Mouse (Mus musculus) neural tube, embryonic 15.5 days (tissue): ENCODE results near the gene Slc22a17. TPM values are rescaled to one million over a fixed set of nuclear protein-coding genes. Genes with fewer than 3 reads are reported as not detected.
"Not testable (repeated sequence)": the region's sequence is repeated elsewhere in the genome, so short reads cannot be mapped to it uniquely, and the experiment has no call there.

Source experiments
- ATAC-seq: fragments of 200-750 bp; cut with Nextera tagmentation; 2 replicates; pipeline ENCODE4 v1.8.0; 2017; ENCODE audit warnings: mild to moderate bottlenecking, moderate TSS enrichment, moderate library complexity; ENCODE audit not compliant: low FRiP score
- H3K27ac ChIP-seq: fragments of 300-500 bp; sonication (generic); replicated peaks from 2 replicates; pipeline ENCODE4 v1.5.1; 2015; ENCODE audit warnings: mild to moderate bottlenecking, inconsistent platforms
- H3K27me3 ChIP-seq: fragments of 300-500 bp; sonication (generic); replicated peaks from 2 replicates; pipeline ENCODE4 v1.6.1; 2015; ENCODE audit warnings: inconsistent platforms
- H3K36me3 ChIP-seq: fragments of 300-500 bp; sonication (generic); 2 replicates; pipeline ENCODE4 v1.6.1; 2015; ENCODE audit warnings: inconsistent platforms
- H3K4me1 ChIP-seq: fragments of 300-500 bp; sonication (generic); 2 replicates; pipeline ENCODE4 v1.6.1; 2015; ENCODE audit warnings: inconsistent platforms
- H3K4me2 ChIP-seq: fragments of 300-500 bp; sonication (generic); 2 replicates; pipeline ENCODE4 v1.6.1; 2015; ENCODE audit warnings: inconsistent platforms, mild to moderate bottlenecking, moderate library complexity
- H3K4me3 ChIP-seq: fragments of 300-500 bp; sonication (generic); replicated peaks from 2 replicates; pipeline ENCODE4 v1.5.1; 2015; ENCODE audit warnings: mild to moderate bottlenecking, inconsistent platforms
- H3K9ac ChIP-seq: fragments of 300-500 bp; sonication (generic); replicated peaks from 2 replicates; pipeline ENCODE4 v1.6.1; 2015; ENCODE audit warnings: mild to moderate bottlenecking, inconsistent platforms
- H3K9me3 ChIP-seq: fragments of 300-500 bp; sonication (generic); replicated peaks from 2 replicates; pipeline ENCODE4 v1.6.1; 2016; ENCODE audit warnings: inconsistent platforms
- WGBS: fragments of 180-500 bp; shearing (Covaris S2); methylation state at CpG from one replicate; pipeline ENCODE4 v1.1.7; 2015; ENCODE audit warnings: mixed read lengths; 5-methylcytosine and 5-hydroxymethylcytosine counted together
- polyA plus RNA-seq: library from polyadenylated mRNA; unstranded; fragments of >200 nt; fragmentation: Nextera tagmentation; extraction: Ambion mirVana; gene quantifications from 2 replicates; pipeline ENCODE4 v1.2.1, GENCODE M21; 2015

Slc22a17 gene
- polyA plus RNA-seq: 228 and 297 TPM in 2 replicates

DNA sequence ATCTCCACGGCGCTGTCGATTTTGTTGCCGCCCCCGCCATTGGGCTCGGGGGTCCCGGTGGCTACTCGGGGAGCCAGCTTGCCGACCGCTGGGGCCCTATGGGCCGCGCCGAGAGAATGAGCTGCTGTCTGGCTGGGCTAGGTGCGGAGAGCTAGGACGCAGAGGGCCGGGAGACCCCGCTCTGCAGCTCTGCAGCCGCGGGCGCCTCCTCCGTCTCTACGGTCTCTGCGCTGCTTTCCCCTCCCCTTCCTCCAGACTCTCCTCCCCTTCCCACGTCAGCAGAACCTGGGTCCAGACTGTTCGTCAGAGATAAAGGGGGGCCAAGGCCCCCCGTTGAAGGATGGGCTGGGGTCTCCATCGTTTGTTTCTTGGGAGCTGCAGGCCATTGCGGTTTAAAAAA lies at the start of gene Slc22a17:
Slc22a17 (minus strand) TSS at position 247 of the 400 bp plus-strand sequence.
- WGBS: under 1% methylated on average over 27 of the region's 28 CpGs

DNA sequence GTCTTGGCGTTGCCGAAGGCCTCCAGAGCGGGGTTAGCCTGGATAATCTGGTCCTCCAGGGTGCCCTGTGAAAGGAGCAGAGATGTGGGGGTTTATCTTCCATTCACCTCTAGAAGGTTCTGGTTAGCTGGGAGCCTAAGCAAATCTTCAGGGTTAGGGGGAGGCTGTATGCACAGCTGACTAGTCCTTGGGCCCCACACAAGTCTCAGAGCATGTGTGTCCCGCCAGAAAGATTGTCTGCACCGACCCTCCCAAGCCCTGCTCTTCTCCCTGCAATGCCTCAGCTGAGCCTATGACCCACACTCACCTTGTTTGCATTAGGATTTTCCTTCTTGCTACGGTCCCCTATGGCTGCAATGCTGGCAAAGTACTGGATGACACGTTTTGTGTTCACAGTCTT lies 49.8 kb upstream of the Slc22a17 start:
- Histone ChIP-seq H3K4me1 (no peaks in the 10 kb centered on the region), H3K36me3 (no peaks in the 10 kb centered on the region), H3K27ac (no peak overlapping the region), H3K27me3 (no peaks in the 10 kb centered on the region), H3K4me2 (no peak overlapping the region), H3K9ac (no peak overlapping the region), H3K4me3 (no peak overlapping the region), H3K9me3 (no peaks in the 10 kb centered on the region)
- WGBS: 89% methylated on average over 7 of the region's 7 CpGs
- ATAC-seq: no peak

More for the DNA sequence above, at the start of gene Slc22a17:
- peak; percentile 96 for ATAC-seq
- no peaks in the 10 kb centered on the region for H3K9me3 ChIP-seq
- H3K4me3 ChIP-seq: peak within 1 kb of the TSS; percentile 91
- peak within 1 kb of the TSS; percentile 94 for H3K27ac ChIP-seq
- no peaks in the 10 kb centered on the region for H3K27me3 ChIP-seq
- peaks cover 15% of the 10 kb centered on the region for H3K36me3 ChIP-seq
- H3K4me1 ChIP-seq: peaks cover 49% of the 10 kb centered on the region
- peak within 1 kb of the TSS; percentile 93 for H3K4me2 ChIP-seq
- peak within 1 kb of the TSS; percentile 100 for H3K9ac ChIP-seq

DNA sequence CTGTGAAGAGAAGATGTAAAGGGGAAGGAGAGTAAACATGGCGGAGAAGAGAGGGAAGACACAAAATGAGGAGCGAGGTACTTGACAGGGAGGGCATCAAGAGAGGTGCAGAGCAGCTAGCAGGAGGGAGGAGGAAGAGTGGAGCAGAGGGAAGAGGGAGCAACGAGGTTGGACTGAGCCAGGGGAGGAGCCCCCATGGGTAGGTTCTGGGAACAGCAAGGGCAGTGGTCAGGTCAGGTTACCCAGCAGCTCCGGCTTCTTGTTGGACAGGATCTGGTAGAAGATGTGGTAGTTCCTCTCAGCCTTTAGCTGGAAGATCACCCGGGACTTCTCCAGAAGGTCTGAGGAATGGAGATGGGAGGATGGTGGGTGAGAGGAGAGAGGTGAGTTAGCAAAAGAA lies 48.6 kb upstream of the Slc22a17 start:
- H3K9me3 ChIP-seq: no peaks in the 10 kb centered on the region
- no peaks in the 10 kb centered on the region for H3K4me1 ChIP-seq
- no peak overlapping the region for H3K4me2 ChIP-seq
- no peak overlapping the region for H3K27ac ChIP-seq
- 87% methylated on average over 5 of the region's 5 CpGs for whole genome bisulfite sequencing
- H3K27me3 ChIP-seq: no peaks in the 10 kb centered on the region
- H3K9ac ChIP-seq: no peak overlapping the region
- no peak for ATAC-seq
- no peak overlapping the region for H3K4me3 ChIP-seq
- H3K36me3 ChIP-seq: no peaks in the 10 kb centered on the region

DNA sequence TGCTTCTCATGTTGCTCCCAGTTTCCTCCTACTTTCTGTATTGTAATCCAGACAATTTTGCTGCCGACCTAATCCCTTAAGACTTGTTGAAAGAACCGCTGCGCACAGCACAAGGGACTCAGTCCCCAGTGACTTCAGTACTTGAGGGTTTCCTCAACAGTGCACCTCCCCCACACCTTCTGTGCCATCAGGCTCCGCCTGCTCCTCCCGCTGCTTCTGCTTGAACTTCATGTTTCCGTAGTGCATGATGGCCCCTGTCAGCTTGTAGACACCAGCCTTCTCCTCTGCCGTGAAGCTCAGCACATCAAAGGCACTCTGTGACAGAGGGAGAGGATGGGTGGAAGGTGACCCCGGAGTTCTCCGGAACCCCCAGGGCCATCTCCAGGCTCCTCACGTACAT lies 47.8 kb upstream of the Slc22a17 start:
- Histone ChIP-seq H3K36me3 (no peaks in the 10 kb centered on the region), H3K4me3 (no peak overlapping the region), H3K9ac (no peak overlapping the region), H3K27ac (no peak overlapping the region), H3K4me1 (no peaks in the 10 kb centered on the region), H3K27me3 (no peaks in the 10 kb centered on the region), H3K4me2 (no peak overlapping the region), H3K9me3 (no peaks in the 10 kb centered on the region)
- ATAC-seq: no peak
- WGBS: 74% methylated on average over 10 of the region's 10 CpGs

DNA sequence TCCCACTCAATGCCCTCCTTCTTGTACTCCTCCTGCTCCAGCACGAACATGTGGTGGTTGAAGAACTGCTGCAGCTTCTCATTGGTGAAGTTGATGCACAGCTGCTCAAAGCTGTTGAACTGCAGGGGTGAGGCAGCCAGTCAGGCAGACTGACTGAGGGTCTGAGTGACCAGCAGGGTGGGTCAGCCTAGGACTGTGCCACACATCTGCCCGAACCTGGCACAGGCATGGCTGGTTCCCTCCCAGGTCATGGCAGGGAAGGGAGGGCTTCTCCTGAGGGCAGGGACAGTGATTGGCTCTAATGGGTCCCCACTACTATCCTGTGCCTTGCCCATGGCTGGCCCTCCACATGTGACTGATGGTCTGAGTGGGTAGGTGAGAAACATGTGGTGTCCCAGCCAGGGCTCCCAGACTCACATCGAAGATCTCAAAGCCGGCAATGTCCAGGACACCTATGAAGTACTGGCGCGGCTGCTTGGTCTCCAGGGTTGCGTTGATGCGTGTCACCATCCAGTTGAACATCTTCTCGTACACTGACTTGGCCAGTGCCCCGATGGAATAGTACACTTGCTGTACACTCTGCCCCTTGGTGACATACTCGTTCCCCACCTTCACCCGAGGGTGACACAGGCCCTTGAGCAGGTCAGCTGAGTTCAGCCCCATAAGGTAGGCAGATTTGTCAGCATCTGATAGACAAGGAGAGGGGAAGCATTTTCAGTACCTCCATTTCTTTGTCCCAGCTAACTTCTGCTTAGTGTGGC lies 47.1 kb upstream of the Slc22a17 start:
- not testable (repeated sequence) for H3K27me3 ChIP-seq, H3K4me3 ChIP-seq, H3K9me3 ChIP-seq, H3K4me1 ChIP-seq, H3K4me2 ChIP-seq, H3K9ac ChIP-seq, H3K36me3 ChIP-seq, H3K27ac ChIP-seq, ATAC-seq
- 96% methylated on average over 12 of the region's 12 CpGs for WGBS

DNA sequence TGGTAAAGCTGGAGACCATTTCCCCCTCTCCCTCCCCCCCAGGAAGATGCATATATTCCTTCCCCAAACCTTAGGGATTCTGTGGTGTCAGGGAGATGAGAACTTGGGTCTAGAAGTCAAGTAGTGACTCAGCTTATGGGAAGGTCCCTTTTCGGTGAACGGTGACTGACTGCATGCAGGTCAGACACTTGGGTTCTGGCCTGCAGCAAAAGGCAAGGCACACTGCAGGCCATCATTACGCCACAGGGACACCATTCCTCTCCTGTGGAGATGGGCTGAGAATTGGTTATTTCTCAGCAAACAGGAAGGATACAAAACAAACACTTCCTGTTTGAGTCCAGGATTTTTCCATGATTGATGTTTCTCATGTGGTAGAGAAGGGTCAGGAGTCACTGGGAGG lies 46.3 kb upstream of the Slc22a17 start:
- Histone ChIP-seq H3K9ac (no peak overlapping the region), H3K9me3 (no peaks in the 10 kb centered on the region), H3K4me2 (no peak overlapping the region), H3K27ac (no peak overlapping the region), H3K4me1 (no peaks in the 10 kb centered on the region), H3K4me3 (no peak overlapping the region), H3K36me3 (no peaks in the 10 kb centered on the region), H3K27me3 (no peaks in the 10 kb centered on the region)
- no peak for ATAC-seq
- WGBS: 96% methylated on average over 3 of the region's 3 CpGs

DNA sequence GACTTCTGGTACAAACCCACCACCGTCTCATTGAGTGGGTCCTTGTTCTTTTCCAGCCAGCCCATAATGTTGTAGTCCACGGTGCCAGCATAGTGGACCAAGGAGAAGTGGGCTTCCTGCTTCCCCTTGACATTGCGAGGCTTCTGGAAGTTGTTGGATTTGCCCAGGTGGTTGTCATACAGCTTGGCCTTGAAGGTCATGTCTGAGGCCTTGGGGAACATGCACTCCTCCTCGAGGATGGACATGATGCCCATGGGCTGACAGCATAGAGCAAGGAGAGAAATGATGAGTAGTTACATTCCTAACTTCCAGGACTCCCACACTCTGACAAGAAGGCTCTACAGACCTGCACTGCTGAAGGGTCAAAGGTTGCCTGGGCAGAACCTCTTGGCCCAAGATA lies 45.6 kb upstream of the Slc22a17 start:
- no peak for ATAC-seq
- Histone ChIP-seq H3K36me3 (no peaks in the 10 kb centered on the region), H3K4me3 (no peak overlapping the region), H3K27me3 (no peaks in the 10 kb centered on the region), H3K4me1 (no peaks in the 10 kb centered on the region), H3K27ac (no peak overlapping the region), H3K9me3 (no peaks in the 10 kb centered on the region), H3K9ac (no peak overlapping the region), H3K4me2 (no peak overlapping the region)
- WGBS: 82% methylated on average over 4 of the region's 4 CpGs

DNA sequence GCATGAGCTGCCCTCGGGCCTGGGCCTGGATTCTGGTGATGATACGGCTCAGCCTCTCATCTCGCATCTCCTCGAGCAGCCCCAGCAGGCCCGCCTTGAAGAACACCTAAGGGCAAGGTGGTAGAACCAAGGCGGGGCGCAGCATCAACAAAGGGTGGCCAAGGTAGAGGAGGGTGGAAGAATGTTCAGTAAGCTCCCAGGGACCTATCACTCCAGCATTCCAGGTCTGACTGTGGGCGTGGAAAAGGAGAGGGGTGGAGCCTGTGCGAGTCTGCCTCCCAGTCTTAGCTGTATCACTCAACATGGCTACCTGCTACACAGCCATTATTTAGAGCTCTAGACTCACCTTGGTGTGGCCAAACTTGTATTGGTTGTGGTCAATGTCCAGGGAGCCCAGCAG lies 43.6 kb upstream of the Slc22a17 start:
- Histone ChIP-seq H3K9ac (no peak overlapping the region), H3K4me1 (no peaks in the 10 kb centered on the region), H3K27ac (no peak overlapping the region), H3K4me2 (no peak overlapping the region), H3K36me3 (no peaks in the 10 kb centered on the region), H3K4me3 (no peak overlapping the region), H3K9me3 (no peaks in the 10 kb centered on the region), H3K27me3 (no peaks in the 10 kb centered on the region)
- 90% methylated on average over 9 of the region's 9 CpGs for WGBS
- ATAC-seq: no peak

DNA sequence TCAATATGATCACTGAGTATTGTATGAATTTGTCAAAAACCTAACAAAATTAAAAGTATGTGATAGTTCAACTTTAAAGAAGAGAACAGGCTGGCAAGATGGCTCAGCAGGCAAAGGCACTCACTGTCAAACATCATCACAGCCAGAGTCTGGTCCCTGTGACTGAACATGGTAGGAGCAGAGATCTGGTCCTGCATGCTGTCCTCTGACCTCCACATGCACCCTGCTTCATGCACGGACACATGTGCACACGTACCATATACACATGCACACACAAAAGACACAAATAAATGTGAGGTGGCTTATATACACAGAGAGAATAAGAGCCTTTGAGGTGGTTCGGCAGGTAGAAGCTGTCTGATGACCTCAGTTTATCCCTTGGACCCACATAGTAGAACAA lies 42.5 kb upstream of the Slc22a17 start:
- no peaks in the 10 kb centered on the region for H3K27me3 ChIP-seq
- no peak for ATAC-seq
- H3K4me2 ChIP-seq: no peak overlapping the region
- H3K27ac ChIP-seq: no peak overlapping the region
- H3K4me3 ChIP-seq: no peak overlapping the region
- no peaks in the 10 kb centered on the region for H3K36me3 ChIP-seq
- H3K9me3 ChIP-seq: no peaks in the 10 kb centered on the region
- no peaks in the 10 kb centered on the region for H3K4me1 ChIP-seq
- 96% methylated on average over 3 of the region's 3 CpGs for WGBS
- no peak overlapping the region for H3K9ac ChIP-seq

DNA sequence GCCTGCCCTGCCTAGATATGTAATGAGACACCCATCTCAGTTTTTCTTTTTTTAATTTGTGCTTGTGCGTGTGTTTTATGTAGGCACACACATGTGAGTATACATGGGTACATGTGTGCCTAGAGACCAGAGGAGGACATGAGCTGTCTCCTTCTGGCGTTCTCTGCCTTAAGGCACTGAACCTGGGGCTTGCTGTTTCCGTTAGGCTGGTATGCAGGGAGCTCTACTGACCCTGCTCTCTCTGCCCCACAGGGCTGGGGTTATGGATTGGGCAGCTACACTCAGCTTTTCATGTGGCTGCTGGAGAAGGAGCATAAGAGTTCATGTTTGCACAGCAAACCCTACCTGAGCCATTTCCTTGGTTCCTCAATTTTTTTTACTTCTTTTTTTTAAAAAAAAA lies 41.5 kb upstream of the Slc22a17 start:
- H3K4me1 ChIP-seq: no peaks in the 10 kb centered on the region

DNA sequence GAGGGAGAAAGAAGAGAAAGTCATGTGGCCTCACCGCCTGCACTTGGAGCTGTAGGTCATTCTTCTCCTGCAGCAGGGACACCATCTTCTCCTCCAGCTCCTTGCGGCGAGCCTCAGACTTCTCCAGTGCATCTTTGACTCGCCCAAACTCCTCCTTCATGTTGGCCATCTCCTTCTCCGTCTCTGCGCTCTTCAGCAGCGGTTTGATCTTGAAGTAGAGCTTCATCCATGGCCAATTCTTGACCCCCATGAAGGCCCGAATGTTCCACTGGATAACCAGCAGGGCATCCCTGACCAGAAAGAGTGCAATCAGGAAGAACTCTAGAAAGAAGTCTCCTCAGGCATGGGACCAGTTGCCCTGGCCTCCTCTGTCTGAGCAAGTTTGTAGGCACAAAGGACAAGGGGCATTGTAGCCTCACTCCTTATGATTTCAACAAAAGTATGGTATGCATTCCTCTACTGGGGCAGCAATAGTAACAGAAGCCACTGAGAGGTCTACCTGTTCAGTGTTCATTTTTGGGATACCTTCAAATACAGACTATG lies 40.8 kb upstream of the Slc22a17 start:
- WGBS: 88% methylated on average over 8 of the region's 8 CpGs
- Histone ChIP-seq H3K4me3 (no peak overlapping the region), H3K4me1 (no peaks in the 10 kb centered on the region), H3K4me2 (no peak overlapping the region), H3K36me3 (no peaks in the 10 kb centered on the region), H3K27me3 (no peaks in the 10 kb centered on the region), H3K27ac (no peak overlapping the region), H3K9ac (no peak overlapping the region), H3K9me3 (no peaks in the 10 kb centered on the region)
- ATAC-seq: no peak

More for the DNA sequence above, 41.5 kb upstream of the Slc22a17 start:
- WGBS: 83% methylated on average over 3 of the region's 3 CpGs
- Histone ChIP-seq H3K27me3 (no peaks in the 10 kb centered on the region), H3K36me3 (no peaks in the 10 kb centered on the region), H3K4me2 (no peak overlapping the region), H3K9ac (no peak overlapping the region), H3K4me3 (no peak overlapping the region), H3K9me3 (no peaks in the 10 kb centered on the region), H3K27ac (no peak overlapping the region)
- no peak for ATAC-seq

DNA sequence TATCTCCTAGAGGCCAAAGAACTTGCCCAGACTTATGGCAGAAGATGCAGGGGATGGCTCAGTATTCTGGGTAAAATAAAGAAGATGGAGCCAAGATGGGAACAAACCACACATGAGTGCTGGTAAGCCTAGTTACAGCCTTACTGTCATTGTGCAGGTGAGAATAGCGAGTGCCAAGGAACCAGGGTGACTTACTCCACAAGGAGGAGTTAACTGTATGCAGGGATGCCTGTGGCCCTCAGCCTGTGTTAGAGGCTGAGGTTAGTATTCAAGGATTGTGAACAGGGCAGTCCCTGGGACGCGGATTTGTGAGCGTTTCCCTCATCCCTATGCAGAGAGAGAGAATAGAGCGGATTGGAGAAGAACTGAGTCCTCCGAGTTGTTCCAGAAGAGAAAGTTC lies 38.7 kb upstream of the Slc22a17 start:
- no peak for ATAC-seq
- Histone ChIP-seq H3K4me1 (no peaks in the 10 kb centered on the region), H3K4me2 (no peak overlapping the region), H3K9ac (no peak overlapping the region), H3K27ac (no peak overlapping the region), H3K4me3 (no peak overlapping the region), H3K9me3 (no peaks in the 10 kb centered on the region), H3K27me3 (no peaks in the 10 kb centered on the region), H3K36me3 (no peaks in the 10 kb centered on the region)
- WGBS: 94% methylated on average over 6 of the region's 6 CpGs
